Mouse (Mus musculus): ENCODE measurements around the gene Ticam1. TPM values are rescaled to one million over a fixed set of nuclear protein-coding genes. Genes with fewer than 3 reads are reported as not detected.

The Ticam1 gene
- total and polyA plus RNA-seq, 3 experiments: 6.4 to 18.6 (median 17.6) TPM

GRCm38 (mm10) chr17:56308088-56308487, 31.5 kb upstream of the Ticam1 start:
- H3K4me1 ChIP-seq (ENCODE audit: control insufficient read depth in 1 of 2, insufficient read depth in 2 of 2): peaks cover 20 to 58% of the 10 kb centered on the region in 2 experiments
- no peak overlapping the region for H3K4me3 ChIP-seq (replicated peaks in 1 of 3; ENCODE audit: low read depth in 2 of 3, low read length in 2 of 3, poor library complexity in 1 of 3)
- H3K9me3 ChIP-seq (replicated peaks; ENCODE audit: low read length): no peaks in the 10 kb centered on the region
- H3K79me2 ChIP-seq (replicated peaks; ENCODE audit: control insufficient read depth, extremely low read depth, insufficient read depth, poor library complexity, severe bottlenecking): peaks cover 55% of the 10 kb centered on the region
- no peaks in the 10 kb centered on the region for H3K27me3 ChIP-seq (replicated peaks)
- DNase-seq (ENCODE audit: extremely low read depth): no peak
- peaks cover 70 to 81% of the 10 kb centered on the region in 2 experiments for H3K36me3 ChIP-seq (replicated peaks in 1 of 2; ENCODE audit: control insufficient read depth in 1 of 2, insufficient read depth in 1 of 2, low read length in 1 of 2)
- H3K9ac ChIP-seq (ENCODE audit: insufficient read depth, low read depth): no peak overlapping the region
- TF ChIP-seq SMC3 (IDR thresholded peaks at IDR 0.05; ENCODE audit: low read depth, low read length) (no peak), JUN (IDR thresholded peaks at IDR 0.05; ENCODE audit: insufficient read depth, low read depth, low read length) (no peak), RAD21 (IDR thresholded peaks at IDR 0.05; ENCODE audit: low read depth, low read length) (no peak), EP300 (IDR thresholded peaks at IDR 0.05; ENCODE audit: low read length) (no peak), MAZ (IDR thresholded peaks at IDR 0.05; ENCODE audit: low read depth, low read length) (no peak), CHD1 (IDR thresholded peaks at IDR 0.05; ENCODE audit: low read depth, low read length) (no peak), USF1 (IDR thresholded peaks at IDR 0.05; ENCODE audit: low read depth, low read length) (no peak), NRF1 (IDR thresholded peaks at IDR 0.05; ENCODE audit: low read depth, low read length) (no peak), PAX5 (IDR thresholded peaks at IDR 0.05; ENCODE audit: low read length) (no peak), MAX (IDR thresholded peaks at IDR 0.05; ENCODE audit: low read length) (no peak), USF2 (conservative IDR thresholded peaks at IDR 0.05; ENCODE audit: low read depth, low read length) (no peak), ZMIZ1 (IDR thresholded peaks at IDR 0.05; ENCODE audit: low read depth, low read length) (no peak), BHLHE40 (IDR thresholded peaks at IDR 0.05; ENCODE audit: low read depth, low read length) (no peak), MEF2A (IDR thresholded peaks at IDR 0.05; ENCODE audit: borderline replicate concordance, low read depth, low read length) (no peak), GABPA (IDR thresholded peaks at IDR 0.05; ENCODE audit: insufficient replicate concordance, low read depth, low read length) (no peak), TBP (conservative IDR thresholded peaks at IDR 0.05; ENCODE audit: low read depth, low read length) (no peak), CHD2 (IDR thresholded peaks at IDR 0.05; ENCODE audit: low read length) (no peak), ELF1 (IDR thresholded peaks at IDR 0.05; ENCODE audit: low read depth, low read length) (no peak), NELFE (IDR thresholded peaks at IDR 0.05; ENCODE audit: low read depth, low read length) (no peak), ETS1 (conservative IDR thresholded peaks at IDR 0.05; ENCODE audit: low read depth, low read length) (no peak)
- in situ Hi-C loops (cut with MboI; ENCODE audit: low pct_ligation_motif_present, low pct_unique_long_range_greater_than_20kb, low sequenced_read_pairs): no loop called here
- H3K27ac ChIP-seq (ENCODE audit: insufficient read depth, low read depth): peak overlapping the region; percentile 14; the same call in 1 of the 2 replicates
- dilution Hi-C loops (cut with MboI; ENCODE audit: extremely low pct_ligation_motif_present, extremely low pct_unique_long_range_greater_than_20kb, low sequenced_read_pairs): no loop called here
- no peak overlapping the region for H3K4me2 ChIP-seq (ENCODE audit: insufficient read depth, low read depth, poor library complexity, severe bottlenecking)

DNA sequence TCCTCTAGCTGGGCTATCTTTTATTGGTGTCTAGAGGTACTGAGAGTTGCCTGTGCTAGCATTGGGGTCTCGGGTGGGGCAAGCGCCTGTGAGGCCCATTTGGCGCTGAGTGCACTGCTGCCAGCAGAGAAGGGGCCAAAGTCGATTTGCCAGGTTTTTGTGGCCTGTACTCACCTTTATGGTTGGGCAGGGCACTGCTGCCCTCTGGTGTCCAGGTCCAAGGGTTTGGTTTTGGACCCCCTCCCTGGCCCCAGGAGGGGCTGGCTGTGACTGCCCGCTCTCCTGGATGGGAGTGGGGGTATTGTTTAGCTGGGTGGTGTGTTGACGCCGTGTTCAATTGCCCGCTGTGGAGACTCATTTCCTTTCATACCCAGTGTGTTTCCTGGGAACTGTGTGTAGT, 29.2 kb upstream of the Ticam1 start:
- H3K79me2 ChIP-seq (replicated peaks; ENCODE audit: control insufficient read depth, extremely low read depth, insufficient read depth, poor library complexity, severe bottlenecking): peaks cover 49% of the 10 kb centered on the region
- H3K36me3 ChIP-seq (replicated peaks in 1 of 2; ENCODE audit: control insufficient read depth in 1 of 2, insufficient read depth in 1 of 2, low read length in 1 of 2): peaks cover 48 to 60% of the 10 kb centered on the region in 2 experiments
- DNase-seq (ENCODE audit: extremely low read depth): no peak
- peaks cover 24 to 73% of the 10 kb centered on the region in 2 experiments for H3K4me1 ChIP-seq (ENCODE audit: control insufficient read depth in 1 of 2, insufficient read depth in 2 of 2)
- in situ Hi-C loops (cut with MboI; ENCODE audit: low pct_ligation_motif_present, low pct_unique_long_range_greater_than_20kb, low sequenced_read_pairs): no loop called here
- peak; percentile 55 for TF ChIP-seq RAD21 (IDR thresholded peaks at IDR 0.05; ENCODE audit: low read depth, low read length)
- TF ChIP-seq USF2 (conservative IDR thresholded peaks at IDR 0.05; ENCODE audit: low read depth, low read length): no peak
- TF ChIP-seq UBTF (IDR thresholded peaks at IDR 0.05; ENCODE audit: low read depth, low read length): no peak
- TF ChIP-seq POLR2A (IDR thresholded peaks at IDR 0.05; ENCODE audit: low read depth, low read length): no peak
- TF ChIP-seq CTCF (conservative IDR thresholded peaks at IDR 0.05 in 1 of 2, IDR thresholded peaks at IDR 0.05 in 1 of 2; ENCODE audit: low read depth in 2 of 2, low read length in 2 of 2): peak in 1 of 2 experiments; percentile 63; a peak in 2 of 4 replicates
- TF ChIP-seq SMC3 (IDR thresholded peaks at IDR 0.05; ENCODE audit: low read depth, low read length): peak; percentile 48
- H3K4me3 ChIP-seq (replicated peaks in 1 of 3; ENCODE audit: low read depth in 2 of 3, low read length in 2 of 3, poor library complexity in 1 of 3): peak overlapping the region in 1 of 3 experiments; percentile 81
- H3K4me2 ChIP-seq (ENCODE audit: insufficient read depth, low read depth, poor library complexity, severe bottlenecking): peak overlapping the region; percentile 63; the same call in 1 of the 2 replicates
- dilution Hi-C loops (cut with MboI; ENCODE audit: extremely low pct_ligation_motif_present, extremely low pct_unique_long_range_greater_than_20kb, low sequenced_read_pairs): no loop called here
- peak overlapping the region; percentile 44; the same call in 1 of the 2 replicates for H3K9ac ChIP-seq (ENCODE audit: insufficient read depth, low read depth)
- no peaks in the 10 kb centered on the region for H3K9me3 ChIP-seq (replicated peaks; ENCODE audit: low read length)
- H3K27ac ChIP-seq (ENCODE audit: insufficient read depth, low read depth): no peak overlapping the region
- no peaks in the 10 kb centered on the region for H3K27me3 ChIP-seq (replicated peaks)

Measured in CH12.LX (cell line).